Mouse (Mus musculus): ENCODE measurements at regions not wholly inside any gene's neighbourhood (a gene's known extent, or its start where the extent isn't known, plus 50 kb on each side); places are given as distances from the start of the nearest gene placed in this dataset.

DNA sequence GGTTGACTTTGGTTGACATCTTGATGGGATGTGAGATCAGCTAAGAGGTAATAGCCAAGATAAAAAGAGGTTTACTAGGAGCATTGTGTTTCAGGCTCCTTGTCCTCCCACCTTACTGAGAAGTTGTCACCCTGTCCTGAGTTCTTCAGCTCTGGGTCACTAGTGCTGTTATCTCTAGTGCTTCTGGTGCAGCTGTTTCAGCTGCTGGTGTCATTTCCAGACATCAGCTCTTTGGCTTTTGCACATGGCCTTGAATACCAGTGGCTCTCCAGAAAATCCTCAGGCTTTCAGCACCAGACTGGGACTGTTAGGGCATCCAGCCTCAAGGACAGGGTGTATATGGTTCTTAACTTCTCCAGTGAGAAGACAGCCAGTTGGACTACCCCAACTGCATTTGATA, 697.9 kb upstream of the Ncam2 start:
- no peak for DNase-seq

DNA sequence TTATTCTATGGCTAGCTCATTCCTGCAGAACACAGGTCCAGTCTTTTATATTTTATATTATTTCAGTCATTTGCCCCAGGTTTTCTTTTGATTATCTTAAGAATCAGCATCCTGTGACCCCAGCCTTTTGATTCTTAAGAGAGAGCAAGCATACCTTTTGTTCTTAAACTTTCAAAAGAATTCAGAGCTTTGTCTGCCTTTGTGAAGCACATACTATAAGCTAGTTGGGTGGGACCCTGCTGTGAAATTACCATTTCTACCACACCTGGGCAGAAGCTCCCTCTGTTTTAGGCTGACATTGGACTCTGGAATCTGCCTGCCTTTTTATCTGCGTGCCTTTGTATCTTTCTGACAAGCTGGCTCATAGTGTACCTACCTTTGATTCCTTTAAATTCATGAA, 697.2 kb upstream of the Ncam2 start:
- no peak for DNase-seq

DNA sequence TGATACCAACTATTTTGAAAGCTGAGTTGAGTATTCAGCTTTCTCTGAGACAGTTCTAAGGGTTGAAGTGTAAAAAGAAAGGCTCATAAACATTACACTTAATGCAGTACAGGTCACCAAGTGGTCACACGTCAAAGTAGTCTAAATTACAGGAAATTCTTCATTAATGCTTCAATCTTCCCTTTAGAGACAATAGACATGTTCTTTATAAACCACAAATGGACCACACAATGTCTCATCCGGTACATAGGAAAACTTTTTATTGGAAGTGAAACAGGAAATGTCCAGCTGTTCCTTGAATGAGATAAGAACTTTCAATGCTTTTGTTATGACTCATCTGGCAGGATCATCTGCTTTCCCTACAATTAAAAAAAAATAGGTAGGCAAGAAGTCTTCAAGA, 687.8 kb upstream of the Ncam2 start:
- DNase-seq, result no peak

DNA sequence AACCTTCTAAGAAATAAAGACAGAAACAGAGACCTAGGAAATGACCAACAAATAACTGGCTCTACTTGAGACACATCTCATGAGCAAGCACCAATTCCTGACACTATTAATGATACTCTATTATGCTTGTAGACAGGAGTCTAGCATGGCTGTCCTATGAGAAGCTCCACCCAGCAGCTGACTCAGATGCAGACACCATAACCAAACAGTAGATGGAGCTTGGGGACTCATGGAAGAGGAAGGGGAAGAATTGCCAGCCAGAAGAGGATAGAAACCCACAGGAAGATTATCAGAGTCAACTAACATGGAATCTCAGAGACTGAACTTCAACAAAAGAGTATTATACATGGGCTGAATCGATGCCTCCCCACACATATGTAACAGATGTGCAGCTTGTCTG, 662.5 kb upstream of the Ncam2 start:
- no peak for DNase-seq

DNA sequence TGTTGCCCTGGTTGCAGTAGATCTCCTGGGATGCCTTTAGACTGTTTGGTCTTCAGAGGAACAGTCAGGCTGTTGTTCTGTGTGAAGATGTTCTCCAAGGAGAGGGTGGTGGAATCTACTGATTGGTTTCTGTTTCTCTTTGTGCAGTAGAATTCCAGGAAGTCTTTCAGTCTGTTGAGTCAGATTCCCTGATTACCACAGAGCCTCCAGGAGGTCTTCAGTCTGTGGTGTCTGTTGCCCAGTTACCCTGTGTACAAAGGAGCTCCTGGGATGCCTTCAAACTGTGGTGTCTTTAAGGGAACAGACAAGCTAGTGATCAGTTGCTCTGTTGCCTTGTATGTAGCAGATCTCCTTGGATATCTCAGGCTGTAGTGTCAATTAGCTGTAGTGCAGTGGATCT, 653.9 kb upstream of the Ncam2 start:
- no peak for DNase-seq

DNA sequence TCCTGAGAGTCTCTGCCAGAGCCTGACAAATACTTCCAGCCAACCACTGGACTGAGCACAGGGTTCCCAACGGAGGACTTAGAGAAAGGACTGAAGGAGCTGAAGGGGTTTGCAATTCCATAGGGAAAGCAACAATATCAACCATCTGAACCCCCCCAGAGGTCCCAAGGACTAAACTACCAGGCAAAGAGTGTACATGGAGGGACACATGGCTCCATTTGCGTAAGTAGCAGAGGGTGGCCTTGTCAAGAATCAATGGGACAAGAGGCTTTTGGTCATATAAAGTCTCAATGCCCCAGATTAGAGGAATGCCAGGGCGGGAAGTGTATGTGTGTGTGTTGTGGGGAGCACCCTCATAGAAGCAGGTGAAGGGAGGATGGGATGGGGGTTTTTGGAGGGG, 633.4 kb upstream of the Ncam2 start:
- peak; percentile 52 for DNase-seq

DNA sequence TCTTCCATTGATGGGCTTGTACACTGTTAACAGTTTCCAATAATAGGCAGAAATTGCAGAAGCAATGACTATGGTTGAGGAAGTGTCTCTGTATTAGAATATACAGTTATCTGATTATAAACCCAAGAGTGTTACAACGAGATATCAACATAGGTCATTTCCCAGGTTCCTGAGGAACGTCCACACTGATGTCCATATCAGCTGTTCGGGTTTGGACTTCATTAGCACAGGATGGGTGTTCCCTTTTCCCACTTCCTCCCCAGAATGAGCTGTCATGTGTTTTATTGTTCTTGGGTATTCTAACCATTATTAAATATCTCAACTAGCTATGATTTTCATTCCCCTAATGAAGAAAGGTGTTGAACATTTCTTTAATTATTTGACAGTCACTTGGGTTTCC, 613.2 kb upstream of the Ncam2 start:
- peak; percentile 95 for DNase-seq

DNA sequence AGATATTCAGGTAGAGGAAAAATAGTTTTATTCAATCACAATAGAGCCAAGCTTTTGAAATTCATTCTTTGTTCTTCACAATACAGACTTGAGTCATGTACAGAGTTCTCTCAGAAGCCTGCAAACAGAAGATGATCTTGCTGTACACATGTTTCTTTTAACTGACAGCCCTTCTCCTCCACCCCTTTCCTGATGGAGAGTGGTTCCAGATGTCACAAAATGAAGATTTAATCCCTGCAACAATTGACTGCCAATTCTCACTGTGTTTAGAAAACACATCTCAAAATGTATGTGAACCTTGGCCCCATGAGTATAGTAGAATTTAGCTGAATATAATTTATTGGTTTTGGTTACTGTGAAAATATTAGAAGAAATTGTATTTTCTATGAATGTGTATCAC, 596.6 kb upstream of the Ncam2 start:
- no peak for DNase-seq

Data from heart, adult 11 months (tissue).